Mouse (Mus musculus): Measurements from ENCODE around the gene Krtap14.

Krtap14 gene

DNA sequence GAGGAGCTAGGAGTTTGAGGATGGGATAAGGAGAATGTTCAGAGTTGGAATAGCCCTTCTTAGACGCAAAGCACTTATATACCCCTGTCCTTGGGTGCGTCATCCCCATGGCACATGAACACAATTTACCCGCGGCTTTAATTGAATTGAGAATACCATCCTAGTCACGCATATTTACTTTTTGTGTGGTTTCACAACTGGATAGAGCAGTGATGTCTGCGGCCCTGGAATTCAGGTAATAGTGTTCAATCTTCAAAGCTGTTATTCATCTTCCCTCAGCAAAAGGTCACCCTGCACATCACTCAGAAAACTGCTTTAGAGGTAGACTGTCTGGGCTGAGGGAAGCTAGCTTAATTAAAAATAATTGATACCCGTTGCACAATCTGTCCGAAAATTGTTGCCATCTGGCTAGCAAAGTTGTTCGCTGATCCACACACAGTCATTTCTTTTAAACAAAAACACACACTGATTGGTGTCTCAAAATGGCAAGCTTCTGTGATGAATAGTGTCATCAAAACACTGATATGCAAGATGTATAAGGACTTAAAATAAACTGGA lies at the start of gene Krtap14:
Gene Krtap14, minus strand, starts transcription at position 51 of the 558 bp plus-strand sequence.
- DNase-seq: no peak

DNA sequence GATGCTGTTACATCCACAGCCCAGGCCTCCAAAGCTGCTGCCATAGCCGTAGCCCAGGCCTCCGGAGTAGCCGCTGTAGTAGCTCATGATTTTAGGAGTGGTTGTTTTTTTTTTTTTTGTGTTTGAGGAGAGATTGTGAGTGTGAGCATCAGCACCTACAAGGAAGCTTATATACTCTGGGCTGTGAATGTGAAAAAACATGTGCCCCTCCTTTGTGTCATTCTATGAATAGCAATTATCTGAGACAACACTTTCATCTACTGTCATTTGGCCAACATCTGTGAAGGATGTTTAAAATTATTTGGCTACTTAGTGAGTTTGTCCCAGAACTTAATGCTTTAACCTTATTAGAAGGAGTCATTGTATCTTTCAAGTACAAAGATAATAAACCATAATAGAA lies 48.2 kb upstream of the Krtap14 start, which contains the start of gene Krtap19-2:
Gene Krtap19-2, minus strand, starts transcription at position 101 of the 400 bp plus-strand sequence.
- DNase-seq: no peak

DNA sequence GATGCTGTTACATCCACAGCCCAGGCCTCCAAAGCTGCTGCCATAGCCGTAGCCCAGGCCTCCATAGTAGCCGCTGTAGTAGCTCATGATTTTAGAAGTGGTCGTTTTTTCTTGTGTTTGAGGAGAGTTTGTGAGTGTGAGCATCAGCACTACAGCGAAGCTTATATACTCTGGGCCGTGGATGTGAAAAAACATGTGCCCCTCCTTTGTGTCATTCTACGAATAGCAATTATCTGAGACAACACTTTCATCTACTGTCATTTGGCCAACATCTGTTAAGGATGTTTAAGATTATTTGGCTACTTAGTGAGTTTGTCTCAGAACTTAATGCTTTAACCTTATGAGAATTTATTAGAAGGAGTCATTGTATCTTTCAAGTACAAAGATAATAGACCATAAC lies 43.4 kb upstream of the Krtap14 start, which contains the start of gene Krtap19-1:
Gene Krtap19-1, minus strand, starts transcription at position 101 of the 400 bp plus-strand sequence.
- no peak for DNase-seq

DNA sequence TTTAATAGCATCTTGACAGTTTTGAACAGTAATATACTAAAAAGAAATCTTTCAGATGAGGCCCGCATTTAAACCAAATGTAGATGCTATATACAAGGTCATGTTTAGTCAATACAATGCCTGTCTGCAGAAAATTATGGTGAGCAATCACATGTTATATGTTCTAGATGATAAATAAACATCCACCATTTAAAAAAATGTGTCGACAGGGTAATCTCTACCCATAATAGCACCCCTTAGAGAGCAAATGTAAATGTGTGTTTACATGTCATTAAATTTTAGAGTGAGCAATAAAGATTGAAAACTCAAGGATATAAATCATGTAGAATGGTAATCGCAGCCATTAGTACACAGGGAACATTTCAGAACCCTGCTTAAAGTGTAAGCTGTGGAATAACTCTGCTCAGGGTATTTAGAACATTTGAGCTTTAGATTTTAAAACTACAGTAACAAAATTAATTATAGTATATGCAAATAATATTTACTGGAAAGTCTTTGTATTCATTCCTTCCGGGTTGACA lies 39.0 kb upstream of the Krtap14 start:
- no peak for DNase-seq

DNA sequence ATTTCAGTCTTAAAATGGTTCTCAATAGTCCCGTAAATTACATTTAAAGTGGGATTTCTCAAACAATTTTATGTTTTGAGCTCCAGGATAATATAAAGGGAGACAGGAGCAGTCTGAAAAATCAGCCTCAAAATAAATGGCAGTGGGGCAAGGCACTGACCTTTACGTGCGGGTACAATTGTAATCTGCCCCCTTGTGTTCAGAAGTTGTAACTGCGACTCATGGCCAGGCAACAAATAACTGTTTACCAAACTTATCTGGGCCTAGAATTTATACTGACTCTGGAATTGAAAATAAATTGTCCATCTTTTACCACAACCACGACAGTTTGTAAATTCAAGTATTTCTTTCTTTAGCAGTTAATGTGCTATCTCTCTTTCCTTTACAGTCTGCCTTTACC lies 25.5 kb upstream of the Krtap14 start:
- DNase-seq: peak; percentile 47

DNA sequence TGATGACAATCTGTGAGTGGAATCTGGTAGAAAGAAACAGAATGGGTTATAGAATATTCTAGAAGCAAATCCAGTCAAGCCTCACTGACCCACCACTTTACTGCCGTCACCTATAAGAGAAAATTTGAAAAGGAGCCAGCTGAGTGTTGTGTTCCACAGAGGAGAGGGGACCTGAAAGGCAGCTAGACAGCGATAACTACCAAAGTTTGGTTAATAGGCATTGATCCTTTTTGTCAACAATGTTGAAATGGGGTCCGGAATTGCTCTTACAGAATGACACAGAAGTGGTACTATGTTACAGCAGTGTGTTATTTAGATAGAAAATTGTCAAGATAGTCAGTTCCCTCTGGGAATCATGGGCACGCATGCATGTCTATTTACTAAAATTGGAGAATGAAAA lies 22.6 kb upstream of the Krtap14 start:
- no peak for DNase-seq

DNA sequence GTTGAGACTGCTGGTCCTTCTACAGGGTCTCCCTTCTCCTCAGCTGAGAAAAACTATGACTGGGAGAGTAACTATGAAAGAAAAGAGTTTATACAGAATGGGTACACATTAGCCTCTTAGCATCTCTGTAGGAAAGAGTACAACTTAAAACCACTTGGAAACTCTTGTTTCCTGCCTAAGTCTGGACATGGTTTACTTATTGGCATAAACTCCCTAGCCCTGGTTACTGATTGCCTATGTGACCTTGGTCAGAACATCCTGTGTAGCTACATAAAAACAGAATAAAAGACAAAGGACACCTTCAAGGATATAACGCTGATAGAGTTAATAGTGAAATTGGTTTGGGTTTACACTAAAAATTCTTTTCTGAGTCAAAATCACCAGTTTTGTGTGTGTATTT lies 21.4 kb upstream of the Krtap14 start:
- no peak for DNase-seq

DNA sequence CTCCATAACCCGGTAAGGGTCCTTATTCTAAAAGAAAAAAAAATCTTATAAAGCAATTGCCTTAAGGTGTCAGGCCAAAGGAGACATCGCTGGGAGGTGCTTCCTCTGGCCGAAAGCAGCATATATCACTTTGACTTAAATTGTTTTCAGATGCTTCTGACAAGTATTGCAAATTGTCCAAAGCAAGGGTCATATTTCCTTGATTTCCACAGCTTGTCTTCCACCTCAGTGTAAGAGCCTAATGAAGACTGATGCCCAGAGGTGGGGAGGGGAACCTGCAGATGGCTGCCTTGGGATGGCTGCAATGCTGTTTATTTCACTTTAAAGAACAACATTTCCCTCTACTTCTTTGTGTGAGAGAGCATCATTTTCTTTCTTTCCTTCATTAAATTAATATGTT lies 1.0 kb upstream of the Krtap14 start:
- DNase-seq: no peak

DNA sequence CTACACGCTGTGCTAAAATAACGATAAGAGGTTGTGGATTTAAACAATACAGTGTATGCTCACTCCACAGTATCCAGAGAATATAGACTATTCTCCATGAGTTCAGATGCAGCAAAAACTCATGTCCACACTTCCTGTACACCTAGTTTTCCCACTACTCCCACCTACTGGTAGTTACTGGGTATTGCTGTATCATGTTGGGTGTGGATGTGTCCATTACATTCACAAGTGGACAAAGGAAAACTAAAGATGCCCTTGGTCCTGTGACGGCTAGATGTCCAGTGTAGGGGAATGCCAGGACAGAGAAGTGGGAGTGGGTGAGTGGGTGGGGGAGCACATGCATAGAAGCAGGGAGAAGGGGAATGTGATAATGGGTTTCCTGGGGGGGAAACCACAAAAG lies 2.2 kb downstream of the Krtap14 start:
- DNase-seq: peak; percentile 34

DNA sequence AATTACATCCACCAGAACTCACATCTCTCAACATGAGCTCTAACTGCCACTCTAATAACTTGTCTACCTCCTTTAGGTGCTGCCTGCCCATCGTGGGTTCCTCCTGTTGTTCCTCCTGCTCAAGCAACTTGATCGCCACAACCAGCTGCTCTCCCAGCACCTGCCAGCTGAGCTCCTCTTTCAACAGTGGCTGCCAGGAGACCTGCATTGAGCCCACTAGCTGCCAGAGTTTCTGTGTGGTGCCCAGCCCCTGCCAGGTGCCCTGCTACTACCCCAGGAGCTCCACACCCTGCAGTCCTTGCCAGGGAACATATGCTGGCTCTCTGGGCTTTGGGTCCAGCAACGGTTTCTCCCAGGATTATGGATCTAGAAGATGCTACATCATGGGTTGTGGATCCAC lies 5.9 kb downstream of the Krtap14 start, which contains the start of gene Krtap15:
Gene Krtap15, plus strand, starts transcription at position 150 of the 400 bp plus-strand sequence.
- no peak for DNase-seq

DNA sequence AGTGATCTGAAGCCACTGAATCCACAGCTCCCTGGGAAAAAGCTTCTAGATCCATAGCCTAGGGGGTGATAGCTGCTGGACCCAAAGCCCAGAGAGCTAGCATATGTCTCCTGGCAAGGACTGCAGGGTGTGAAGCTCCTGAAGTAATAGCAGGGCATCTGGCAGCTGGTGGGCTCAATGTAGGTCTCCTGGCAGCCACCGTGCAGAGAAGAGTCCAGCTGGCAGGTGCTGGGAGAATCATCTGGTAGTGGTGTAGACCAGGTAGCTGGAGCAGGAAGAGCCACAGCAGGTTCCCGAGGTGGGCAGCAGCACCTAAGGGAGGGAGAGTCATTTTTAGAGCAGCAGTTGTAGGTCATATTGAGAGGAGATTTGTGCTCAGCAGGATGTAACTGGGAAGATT lies 14.1 kb downstream of the Krtap14 start, which contains the start of gene Gm20741:
Gene Gm20741, minus strand, starts transcription at position 394 of the 400 bp plus-strand sequence.
- DNase-seq: no peak

DNA sequence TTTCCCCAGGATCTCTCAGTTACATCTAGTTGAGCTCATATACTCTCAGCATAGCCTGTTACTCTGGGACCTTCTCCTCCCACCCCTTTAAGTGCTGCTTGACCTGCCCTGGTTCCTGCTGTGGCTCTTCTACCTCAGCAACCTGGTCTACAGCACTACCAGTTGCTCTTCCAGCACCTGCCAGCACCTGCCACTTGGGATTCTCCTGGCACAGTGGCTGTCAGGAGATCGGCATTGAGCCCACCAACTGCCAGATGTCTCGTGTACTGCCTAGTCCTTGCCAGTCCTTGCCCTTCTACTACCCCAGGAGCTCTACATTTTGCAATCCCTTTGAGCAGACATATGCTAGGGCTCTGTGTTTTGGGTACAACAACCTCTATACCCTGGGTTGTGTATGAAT lies 39.2 kb downstream of the Krtap14 start:
- no peak for DNase-seq

DNA sequence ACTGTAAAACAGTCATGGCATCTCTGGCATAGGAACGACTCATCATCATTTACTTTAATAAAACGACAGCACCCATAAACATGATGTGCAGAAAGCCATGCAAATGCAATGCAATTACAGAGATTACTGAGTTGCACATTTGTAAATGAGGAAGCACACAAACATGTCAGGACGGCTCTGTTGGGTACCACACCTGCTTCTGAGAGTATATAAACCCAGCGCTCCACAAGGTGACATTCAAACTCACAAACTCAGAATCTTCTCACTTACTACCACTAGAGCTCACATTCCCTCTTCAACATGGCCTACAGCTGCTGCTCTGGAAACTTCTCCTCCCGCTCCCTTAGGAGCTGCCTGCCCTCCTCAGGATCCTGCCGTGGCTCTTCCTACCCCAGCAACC lies 48.3 kb downstream of the Krtap14 start, which contains the start of gene Gm5965:
Gene Gm5965, plus strand, starts transcription at position 301 of the 400 bp plus-strand sequence.
- no peak for DNase-seq

DNA sequence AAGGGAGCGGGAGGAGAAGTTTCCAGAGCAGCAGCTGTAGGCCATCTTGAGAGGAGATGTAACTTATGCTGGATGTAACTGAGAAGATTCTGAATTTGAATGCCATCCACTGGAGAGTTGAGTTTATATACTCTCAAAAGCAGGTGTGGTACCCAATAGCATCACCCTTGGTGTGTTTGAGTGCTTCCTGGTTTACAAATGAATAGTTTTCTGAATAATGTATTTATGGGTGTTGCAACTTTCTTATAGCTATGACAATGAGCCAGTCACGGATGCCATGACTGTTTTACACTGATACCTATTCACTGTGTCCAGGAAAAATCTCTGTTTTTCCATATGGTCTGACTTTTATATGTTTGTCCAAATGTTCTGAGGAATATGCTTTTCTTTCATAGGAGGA lies 51.8 kb downstream of the Krtap14 start, which contains the start of gene 2310057N15Rik:
Gene 2310057N15Rik, minus strand, starts transcription at position 101 of the 400 bp plus-strand sequence.
- DNase-seq: no peak

Measured in retina, postnatal 1 day (tissue).